Mouse (Mus musculus) testis, adult 2 months (tissue): ENCODE measurements at regions not wholly inside any gene's neighbourhood (a gene's known extent, or its start where the extent isn't known, plus 50 kb on each side); places are given as distances from the start of the nearest gene placed in this dataset.

Source experiments
- CTCF ChIP-seq: fragments of 200-500 bp; IDR thresholded peaks from 2 replicates; pipeline ENCODE4 v1.5.1; 2012; ENCODE audit warnings: low read depth, mild to moderate bottlenecking, inconsistent platforms, low read length, moderate library complexity; ENCODE audit not compliant: control insufficient read depth, insufficient read depth, insufficient replicate concordance
- POLR2A ChIP-seq: fragments of 200-500 bp; IDR thresholded peaks from 2 replicates; pipeline ENCODE4 v1.6.1; 2012; ENCODE audit warnings: low read depth, mild to moderate bottlenecking, inconsistent platforms, low read length, moderate library complexity; ENCODE audit not compliant: control insufficient read depth

DNA sequence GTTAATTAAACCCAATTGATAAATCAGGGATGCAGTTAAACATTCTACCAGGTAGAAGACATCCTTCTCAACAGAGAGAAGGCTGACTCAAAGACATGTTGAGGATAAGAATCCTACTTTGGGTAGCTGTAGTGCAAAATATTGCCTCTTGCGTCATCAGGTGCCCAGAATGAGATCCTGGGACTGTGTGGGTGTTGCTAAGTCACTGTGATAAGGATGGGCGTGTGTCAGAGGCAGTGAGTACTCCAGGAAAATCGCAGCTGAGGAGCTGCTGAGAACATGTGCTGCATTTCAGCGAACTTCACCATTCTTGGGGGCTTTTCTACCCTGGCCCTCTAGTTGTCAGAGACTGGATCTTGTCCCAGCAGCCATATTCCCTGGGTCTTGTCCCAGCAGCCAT lies 244.7 kb downstream of the Tle4 start:
- TF ChIP-seq POLR2A (no peak), CTCF (no peak)
